Mouse (Mus musculus) liver, postnatal 0 days (tissue): Measurements from ENCODE around the gene Hhat. TPM values are rescaled to one million over a fixed set of nuclear protein-coding genes. Genes with fewer than 3 reads are reported as not detected.

Experiments
- ATAC-seq: fragments of 200-750 bp; cut with Nextera tagmentation; 2 replicates; pipeline ENCODE4 v1.8.0; 2017; ENCODE audit warnings: mild to moderate bottlenecking, moderate library complexity
- DNase-seq: peaks from one replicate; pipeline ENCODE4 v3.0.0-alpha.2; 2016
- H3K27ac ChIP-seq: fragments of 300-500 bp; sonication (generic); 2 replicates; pipeline ENCODE4 v1.5.1; 2014; ENCODE audit warnings: antibody characterized with exemption, moderate library complexity, mild to moderate bottlenecking, low read depth
- H3K27me3 ChIP-seq: fragments of 300-500 bp; sonication (generic); 2 replicates; pipeline ENCODE4 v1.6.1; 2014; ENCODE audit warnings: low read length, control low read depth, mixed read lengths; ENCODE audit not compliant: insufficient read depth
- H3K36me3 ChIP-seq: fragments of 300-500 bp; sonication (generic); replicated peaks from 2 replicates; pipeline ENCODE4 v1.6.1; 2014; ENCODE audit warnings: mild to moderate bottlenecking, control low read depth, low read length, moderate library complexity, mixed read lengths; ENCODE audit not compliant: insufficient read depth
- H3K4me1 ChIP-seq: fragments of 300-500 bp; sonication (generic); 2 replicates; pipeline ENCODE4 v1.6.1; 2014; ENCODE audit warnings: antibody characterized with exemption, mild to moderate bottlenecking, control low read depth; ENCODE audit not compliant: insufficient read depth
- H3K4me2 ChIP-seq: fragments of 300-500 bp; sonication (generic); 2 replicates; pipeline ENCODE4 v1.6.1; 2014; ENCODE audit warnings: low read depth, mild to moderate bottlenecking, low read length, moderate library complexity, mixed read lengths
- H3K4me3 ChIP-seq: fragments of 300-500 bp; sonication (generic); 2 replicates; pipeline ENCODE4 v1.5.1; 2014; ENCODE audit warnings: low read depth, low read length
- H3K9ac ChIP-seq: fragments of 300-500 bp; sonication (generic); replicated peaks from 2 replicates; pipeline ENCODE4 v1.6.1; 2014; ENCODE audit warnings: mild to moderate bottlenecking, moderate library complexity
- H3K9me3 ChIP-seq: fragments of 300-500 bp; sonication (generic); 2 replicates; pipeline ENCODE4 v1.6.1; 2016; ENCODE audit warnings: mild to moderate bottlenecking, control low read depth, low read length, mixed read lengths
- CTCF ChIP-seq: sonication (generic); IDR thresholded peaks from 2 replicates; pipeline ENCODE4 v1.5.1; 2016; ENCODE audit warnings: antibody characterized with exemption, low read depth
- EP300 ChIP-seq: IDR thresholded peaks from 2 replicates; pipeline ENCODE4 v1.6.1; 2016; ENCODE audit warnings: antibody characterized with exemption, low read depth, mild to moderate bottlenecking
- WGBS: fragments of 180-500 bp; shearing (Covaris S2); extraction: QIAGEN DNeasy Blood & Tissue Kit; methylation state at CpG from one replicate; pipeline ENCODE4 v1.1.7; 2014; ENCODE audit not compliant: insufficient replicate concordance; 5-methylcytosine and 5-hydroxymethylcytosine counted together
- polyA plus RNA-seq: library from polyadenylated mRNA; unstranded; fragments of >200 nt; fragmentation: Nextera tagmentation; extraction: Ambion mirVana; gene quantifications from 2 replicates; pipeline ENCODE4 v1.2.1, GENCODE M21; 2015

The Hhat gene
- polyA plus RNA-seq, 1 experiment from 2014 or later: 1.1 TPM

DNA sequence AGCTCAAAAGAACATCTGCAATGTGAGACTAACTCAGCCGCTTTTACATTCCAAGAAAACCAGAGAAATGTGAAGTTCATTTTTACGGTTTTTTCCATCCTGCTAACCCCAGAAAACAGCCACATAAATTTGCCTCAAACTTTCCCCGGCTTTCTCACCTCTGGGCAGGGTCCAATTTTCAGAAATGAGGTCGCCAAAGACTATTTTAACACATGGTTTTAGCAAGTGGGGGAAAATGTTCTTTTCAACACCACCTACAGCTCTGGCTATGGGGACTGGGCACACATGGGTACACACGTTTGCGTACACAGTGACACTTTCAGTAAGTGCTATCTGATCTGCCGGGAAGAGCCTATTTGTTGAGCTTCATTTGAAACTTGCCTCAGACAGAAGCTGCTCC is 40.5 kb downstream of the Hhat start:
- no peak for TF ChIP-seq EP300
- no peak for TF ChIP-seq CTCF
- H3K4me2 ChIP-seq: no peak overlapping the region
- no peak overlapping the region for H3K9ac ChIP-seq
- H3K9me3 ChIP-seq: no peaks in the 10 kb centered on the region
- H3K27ac ChIP-seq: no peak overlapping the region
- DNase-seq (no peak), ATAC-seq (no peak)
- H3K4me1 ChIP-seq: no peaks in the 10 kb centered on the region
- no peaks in the 10 kb centered on the region for H3K36me3 ChIP-seq
- no peak overlapping the region for H3K4me3 ChIP-seq
- WGBS: 70% methylated on average over 7 of the region's 7 CpGs
- H3K27me3 ChIP-seq: no peaks in the 10 kb centered on the region

DNA sequence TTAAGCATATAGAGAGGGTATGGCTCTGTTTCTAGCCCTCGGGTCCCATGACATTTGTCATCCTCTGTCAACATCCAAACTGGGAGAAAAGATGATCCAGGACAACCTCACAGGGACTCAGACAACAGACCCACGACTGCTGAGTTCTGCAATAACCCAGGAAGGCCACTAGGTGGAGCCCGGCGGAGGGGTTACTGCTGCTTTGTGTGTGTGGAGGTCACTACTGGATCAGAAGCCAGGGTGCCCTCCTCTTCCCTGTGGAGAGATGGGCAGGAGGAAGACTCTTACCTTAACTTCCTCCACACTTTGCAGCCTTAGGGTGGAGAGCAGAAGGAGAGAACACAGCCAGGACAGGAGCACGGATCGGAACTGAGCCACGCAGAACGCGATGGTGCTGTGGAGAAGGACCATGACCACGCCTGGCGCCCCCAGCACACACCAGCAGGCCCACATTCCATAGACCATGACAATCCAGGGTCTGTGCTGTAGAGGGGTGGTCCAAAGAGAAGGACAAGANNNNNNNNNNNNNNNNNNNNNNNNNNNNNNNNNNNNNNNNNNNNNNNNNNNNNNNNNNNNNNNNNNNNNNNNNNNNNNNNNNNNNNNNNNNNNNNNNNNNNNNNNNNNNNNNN is 43.9 kb downstream of the Hhat start:
- H3K9ac ChIP-seq: no peak overlapping the region
- DNase-seq (peak; percentile 75), ATAC-seq (0 out of 2 replicates have a peak, but pooled peaks have one; percentile 33)
- no peaks in the 10 kb centered on the region for H3K36me3 ChIP-seq
- no peak overlapping the region for H3K4me3 ChIP-seq
- H3K9me3 ChIP-seq: no peaks in the 10 kb centered on the region
- WGBS: 54% methylated on average over 11 of the region's 11 CpGs
- no peaks in the 10 kb centered on the region for H3K4me1 ChIP-seq
- no peak overlapping the region for H3K4me2 ChIP-seq
- H3K27ac ChIP-seq: no peak overlapping the region
- H3K27me3 ChIP-seq: no peaks in the 10 kb centered on the region
- TF ChIP-seq EP300: no peak
- peak; percentile 93 for TF ChIP-seq CTCF

DNA sequence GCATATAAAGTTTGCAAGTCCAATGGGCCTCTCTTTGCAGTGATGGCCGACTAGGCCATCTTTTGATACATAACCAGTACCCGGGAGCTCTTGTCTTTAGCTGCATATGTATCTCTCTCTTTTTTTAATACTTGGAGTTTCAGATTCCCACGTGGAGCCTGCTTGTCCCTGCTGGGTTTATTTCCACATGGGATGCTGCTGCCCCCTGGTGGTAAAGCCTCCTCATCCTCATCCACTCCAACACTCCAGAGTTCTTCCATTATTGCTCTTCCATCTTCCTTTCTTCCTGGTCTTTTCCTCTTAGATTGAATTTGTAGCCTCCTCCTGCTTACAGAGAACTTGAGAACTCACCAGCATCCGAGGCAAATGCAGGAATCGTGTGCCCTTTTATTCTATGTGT is 48.9 kb downstream of the Hhat start:
- H3K4me1 ChIP-seq: no peaks in the 10 kb centered on the region
- H3K4me3 ChIP-seq: no peak overlapping the region
- no peak for TF ChIP-seq EP300
- TF ChIP-seq CTCF: peak; percentile 73
- no peak for ATAC-seq
- no peak overlapping the region for H3K27ac ChIP-seq
- DNase-seq: peak; percentile 67
- no peaks in the 10 kb centered on the region for H3K27me3 ChIP-seq
- WGBS: 27% methylated on average over 5 of the region's 5 CpGs
- H3K4me2 ChIP-seq: no peak overlapping the region
- H3K36me3 ChIP-seq: no peaks in the 10 kb centered on the region
- H3K9ac ChIP-seq: no peak overlapping the region
- H3K9me3 ChIP-seq: no peaks in the 10 kb centered on the region

DNA sequence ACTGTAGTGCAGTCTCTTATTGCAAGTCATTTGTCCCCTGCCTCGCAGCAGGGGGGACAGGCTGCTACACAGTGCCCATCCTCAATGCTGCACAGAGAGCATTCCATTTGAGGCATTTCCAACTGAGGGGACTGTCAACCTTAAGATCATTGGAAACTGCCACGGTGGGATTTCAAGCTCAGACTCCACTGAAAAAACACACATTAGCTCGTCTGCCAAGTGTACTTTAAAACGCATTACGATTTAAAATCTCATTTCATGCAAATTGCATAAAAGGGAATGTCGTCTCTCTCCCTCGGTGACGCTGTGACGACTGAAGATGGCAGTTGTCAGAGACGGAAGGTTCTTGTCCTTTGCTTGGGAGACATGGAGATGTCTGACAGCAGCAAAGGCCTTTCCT is 50.9 kb downstream of the Hhat start:
- WGBS: 77% methylated on average over 10 of the region's 10 CpGs
- TF ChIP-seq CTCF: no peak

DNA sequence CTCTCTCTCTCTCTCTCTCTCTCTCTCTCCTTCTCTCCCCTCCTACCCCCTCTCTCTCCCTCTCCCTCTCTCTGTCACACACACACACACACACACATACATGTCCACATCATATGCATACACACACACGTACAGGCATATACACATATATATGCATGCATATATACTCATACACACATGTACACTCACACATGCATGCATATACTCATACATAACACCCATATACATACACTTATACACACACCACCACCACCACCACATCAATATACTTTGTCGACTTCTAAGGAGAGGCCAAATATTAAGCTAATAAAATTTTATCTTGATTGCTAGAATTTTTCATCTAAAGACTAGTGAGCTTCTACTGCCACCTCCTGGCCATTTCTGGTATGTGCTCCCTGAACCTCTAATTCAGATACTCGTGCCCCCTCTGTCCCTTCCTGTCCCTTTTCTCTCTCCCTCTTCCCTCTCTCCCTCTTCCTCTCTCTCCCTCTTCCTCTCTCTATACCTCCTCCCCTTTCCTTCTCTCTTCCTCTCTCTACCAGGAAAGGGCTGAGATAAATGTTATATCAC is 59.2 kb downstream of the Hhat start:
- Histone ChIP-seq H3K27me3 (no peaks in the 10 kb centered on the region), H3K4me2 (no peak overlapping the region), H3K4me3 (no peak overlapping the region), H3K9ac (no peak overlapping the region), H3K27ac (no peak overlapping the region), H3K36me3 (no peaks in the 10 kb centered on the region), H3K9me3 (no peaks in the 10 kb centered on the region), H3K4me1 (no peaks in the 10 kb centered on the region)
- ATAC-seq: no peak
- TF ChIP-seq EP300 (no peak), CTCF (peak; percentile 75)
- 30% methylated on average over 3 of the region's 3 CpGs for WGBS
- peak; percentile 60 for DNase-seq

More for the DNA sequence above, 50.9 kb downstream of the Hhat start:
- ATAC-seq (no peak), DNase-seq (no peak)
- Histone ChIP-seq H3K4me3 (no peak overlapping the region), H3K4me1 (no peaks in the 10 kb centered on the region), H3K36me3 (no peaks in the 10 kb centered on the region), H3K9me3 (no peaks in the 10 kb centered on the region), H3K27ac (no peak overlapping the region), H3K4me2 (no peak overlapping the region), H3K9ac (no peak overlapping the region), H3K27me3 (no peaks in the 10 kb centered on the region)

DNA sequence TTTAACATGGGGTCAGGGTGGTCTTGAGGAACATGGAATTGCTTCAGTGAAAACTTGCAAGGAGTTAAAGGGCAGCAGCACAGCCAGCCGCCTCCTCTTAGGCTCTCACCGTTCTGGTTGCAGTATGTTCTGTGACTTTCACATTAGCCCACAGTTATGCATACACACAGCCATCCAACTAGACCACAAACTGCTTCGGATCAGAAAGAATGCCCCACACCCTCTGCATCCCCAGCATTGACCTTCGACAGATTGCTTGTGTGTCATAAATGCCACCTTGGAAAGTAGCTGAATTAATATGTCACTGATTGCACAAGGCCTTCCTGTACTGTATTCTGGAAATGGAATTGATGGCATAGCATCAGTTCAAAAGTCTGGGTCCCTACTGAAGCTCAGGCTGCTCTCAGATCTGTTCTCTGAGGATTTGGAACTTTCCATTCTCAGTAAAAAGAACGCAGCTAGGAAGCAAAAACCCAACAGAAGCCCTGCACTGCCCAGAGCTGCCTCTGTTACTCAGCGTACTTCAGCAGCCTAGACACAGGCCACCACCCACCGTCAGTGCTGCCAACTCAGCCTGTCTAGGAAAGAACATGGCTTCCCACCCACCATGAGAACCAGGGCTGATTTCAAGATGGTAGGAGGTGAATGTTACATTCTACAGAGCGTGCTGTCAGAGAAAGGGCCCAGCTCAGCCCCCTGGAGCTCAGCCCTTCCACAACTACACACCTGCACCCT is 70.5 kb downstream of the Hhat start:
- Histone ChIP-seq H3K36me3 (no peaks in the 10 kb centered on the region), H3K4me2 (no peak overlapping the region), H3K4me1 (peaks cover 6% of the 10 kb centered on the region), H3K4me3 (no peak overlapping the region), H3K9ac (no peak overlapping the region), H3K9me3 (no peaks in the 10 kb centered on the region), H3K27me3 (no peaks in the 10 kb centered on the region), H3K27ac (no peak overlapping the region)
- 73% methylated on average over 8 of the region's 8 CpGs for WGBS
- TF ChIP-seq CTCF: no peak
- TF ChIP-seq EP300: no peak
- DNase-seq (no peak), ATAC-seq (no peak)
